Comparison of ENCODE assay signal across 19 mouse cellular contexts in the genomic region with DNA sequence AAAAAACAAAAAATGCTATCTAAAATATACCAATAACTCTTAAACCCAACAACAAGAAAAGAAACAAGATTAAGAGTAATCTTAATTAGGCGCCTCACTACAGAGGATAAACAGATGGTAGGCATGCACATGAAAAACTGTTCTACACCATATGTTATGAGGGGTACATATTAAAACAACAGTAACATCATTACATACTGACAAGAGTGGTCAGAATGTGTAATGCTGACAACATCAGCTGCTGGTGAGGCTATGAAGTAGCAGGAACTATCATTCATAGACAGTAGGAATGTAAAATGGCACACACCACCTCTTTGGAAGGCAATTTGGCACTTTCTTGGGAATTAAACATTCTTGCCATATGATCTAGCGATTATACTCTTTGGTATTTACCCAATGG.
"Had no signal": no experiment of that assay in that cellular context is flagged by ENCODE, and none has a peak within 500 bp of the region (broad histone marks: within the 10 kb centered on the region; RNA-seq: fewer than 3 reads in every experiment).

No protein-coding gene starts in this region.

- ATAC-seq: midbrain, embryonic 16.5 days had no signal

- H3K27me3 ChIP-seq: midbrain, embryonic 12.5 days; neural tube, embryonic 13.5 days; neural tube, embryonic 15.5 days had no signal

- H3K36me3 ChIP-seq: midbrain, embryonic 10.5 days; midbrain, embryonic 12.5 days; neural tube, embryonic 13.5 days; neural tube, embryonic 15.5 days had no signal

- DNase-seq: lung, adult 18-20 months; lung, embryonic 14.5 days; lung, postnatal 10 days; lung, postnatal 4 days; midbrain, embryonic 14.5 days; retina, postnatal 1 day; right cerebral cortex, adult 18-20 months; right cerebral cortex, postnatal 25 days; right cerebral cortex, postnatal 4 days; spleen, adult 18-20 months; thymus, adult 18-20 months; thymus, postnatal 14 days; thymus, postnatal 36 days had no signal

- H3K4me3 ChIP-seq: midbrain, embryonic 10.5 days; midbrain, embryonic 12.5 days; myocyte; neural tube, embryonic 13.5 days; neural tube, embryonic 15.5 days had no signal

- H3K9me3 ChIP-seq: midbrain, embryonic 10.5 days; midbrain, embryonic 12.5 days; neural tube, embryonic 13.5 days; neural tube, embryonic 15.5 days had no signal

- H3K9ac ChIP-seq: lung, embryonic 14.5 days; midbrain, embryonic 12.5 days; neural tube, embryonic 13.5 days; neural tube, embryonic 15.5 days had no signal

- H3K27ac ChIP-seq: midbrain, embryonic 10.5 days; midbrain, embryonic 12.5 days; neural tube, embryonic 13.5 days; neural tube, embryonic 15.5 days had no signal

- H3K4me1 ChIP-seq: midbrain, embryonic 10.5 days; midbrain, embryonic 12.5 days; neural tube, embryonic 13.5 days; neural tube, embryonic 15.5 days had no signal

- H3K4me2 ChIP-seq: lung, embryonic 14.5 days; midbrain, embryonic 12.5 days; neural tube, embryonic 13.5 days; neural tube, embryonic 15.5 days had no signal
